Mouse (Mus musculus) cerebellum, adult 2 months (tissue): ENCODE measurements around the gene Cln3.

Experiments used
- CTCF ChIP-seq: fragments of 200-500 bp; IDR thresholded peaks from 2 replicates; pipeline ENCODE4 v1.5.1; 2011; ENCODE audit warnings: low read depth, mild to moderate bottlenecking, control low read depth, low read length, moderate library complexity, borderline replicate concordance; ENCODE audit not compliant: insufficient read depth
- POLR2A ChIP-seq: fragments of 200-500 bp; IDR thresholded peaks from 2 replicates; pipeline ENCODE4 v1.6.1; 2011; ENCODE audit warnings: low read length, control low read depth, borderline replicate concordance; ENCODE audit not compliant: insufficient read depth

- TF ChIP-seq CTCF (peak; percentile 51; the same call in 1 of the 2 replicates), POLR2A (no peak)
Observed at GRCm38 (mm10) chr7:126528166-126528577, 57.4 kb downstream of the Cln3 start.
